Mouse (Mus musculus): ENCODE data around the gene Zkscan16.

DNA sequence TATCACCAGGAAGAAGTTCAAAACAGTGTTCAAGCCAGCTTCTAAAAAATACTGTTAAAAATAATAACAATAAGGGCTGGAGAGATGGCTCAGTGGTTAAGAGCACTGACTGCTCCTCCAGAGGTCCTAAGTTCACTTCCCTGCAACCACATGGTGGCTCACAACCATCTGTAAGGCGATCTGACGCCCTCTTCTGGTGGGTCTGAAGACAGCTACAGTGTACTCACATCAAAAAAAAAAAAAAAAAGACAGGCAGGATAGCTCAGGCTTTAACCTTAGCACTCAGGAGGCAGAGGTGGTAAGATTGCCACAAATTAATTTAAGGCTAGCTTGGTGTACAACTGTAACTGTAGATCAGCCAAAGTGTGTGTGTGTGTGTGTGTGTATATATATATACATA lies 57.2 kb downstream of the Zkscan16 start:
- TF ChIP-seq CTCF (IDR thresholded peaks at IDR 0.05; ENCODE audit: borderline replicate concordance, control insufficient read depth, extremely low read depth, insufficient read depth, low read length, poor library complexity) = no peak
- no peak for TF ChIP-seq POLR2A (IDR thresholded peaks at IDR 0.05; ENCODE audit: control insufficient read depth, extremely low read depth, insufficient read depth, low read length, poor library complexity)
